Mouse (Mus musculus) kidney, adult 8-10 months (tissue): ENCODE data around the gene Gpsm3.

Source experiments
- DNase-seq, 2 experiments: peaks; one replicate each; pipeline ENCODE4 v3.0.0; 2022

The Gpsm3 gene

DNA sequence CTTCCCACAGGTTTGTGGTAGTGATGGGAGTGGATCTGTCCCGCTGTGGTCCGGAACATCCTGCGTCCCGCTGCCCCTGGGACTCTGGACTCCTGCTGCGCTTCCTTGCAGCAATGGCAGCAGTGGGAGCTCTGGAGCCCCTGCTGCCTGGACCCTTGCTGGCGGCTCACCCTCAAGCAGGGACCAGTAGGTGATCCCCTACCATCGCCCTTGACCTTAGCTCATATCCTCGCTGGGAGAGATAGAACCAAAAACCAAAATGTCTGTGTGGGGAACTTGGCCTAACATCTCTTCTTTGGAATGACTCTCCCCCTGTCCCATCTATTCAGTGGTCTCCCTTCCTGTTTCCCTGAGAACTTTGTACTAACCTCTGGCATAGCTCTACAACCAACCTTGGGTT, 5.8 kb upstream of the Gpsm3 start:
- no peak for DNase-seq

DNA sequence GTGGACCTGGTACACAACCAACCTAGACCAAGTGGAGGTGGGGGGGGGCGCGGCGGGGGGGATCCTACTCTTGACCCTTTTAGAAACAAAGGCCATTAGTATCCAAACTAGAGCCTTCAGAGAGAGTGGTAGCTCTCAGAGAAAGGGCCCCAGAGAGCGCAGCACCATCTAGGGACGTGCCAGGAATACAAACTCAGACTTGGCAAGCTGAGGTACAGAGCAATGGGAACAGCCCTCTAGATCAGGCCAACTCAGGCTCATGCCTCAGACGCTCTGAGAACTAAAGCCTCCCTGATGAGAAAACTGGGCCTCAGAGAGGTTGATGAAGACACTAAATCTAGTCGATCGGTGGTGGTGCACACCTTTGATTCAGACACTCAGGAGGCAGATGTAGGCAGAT, 4.5 kb upstream of the Gpsm3 start:
- DNase-seq: no peak

DNA sequence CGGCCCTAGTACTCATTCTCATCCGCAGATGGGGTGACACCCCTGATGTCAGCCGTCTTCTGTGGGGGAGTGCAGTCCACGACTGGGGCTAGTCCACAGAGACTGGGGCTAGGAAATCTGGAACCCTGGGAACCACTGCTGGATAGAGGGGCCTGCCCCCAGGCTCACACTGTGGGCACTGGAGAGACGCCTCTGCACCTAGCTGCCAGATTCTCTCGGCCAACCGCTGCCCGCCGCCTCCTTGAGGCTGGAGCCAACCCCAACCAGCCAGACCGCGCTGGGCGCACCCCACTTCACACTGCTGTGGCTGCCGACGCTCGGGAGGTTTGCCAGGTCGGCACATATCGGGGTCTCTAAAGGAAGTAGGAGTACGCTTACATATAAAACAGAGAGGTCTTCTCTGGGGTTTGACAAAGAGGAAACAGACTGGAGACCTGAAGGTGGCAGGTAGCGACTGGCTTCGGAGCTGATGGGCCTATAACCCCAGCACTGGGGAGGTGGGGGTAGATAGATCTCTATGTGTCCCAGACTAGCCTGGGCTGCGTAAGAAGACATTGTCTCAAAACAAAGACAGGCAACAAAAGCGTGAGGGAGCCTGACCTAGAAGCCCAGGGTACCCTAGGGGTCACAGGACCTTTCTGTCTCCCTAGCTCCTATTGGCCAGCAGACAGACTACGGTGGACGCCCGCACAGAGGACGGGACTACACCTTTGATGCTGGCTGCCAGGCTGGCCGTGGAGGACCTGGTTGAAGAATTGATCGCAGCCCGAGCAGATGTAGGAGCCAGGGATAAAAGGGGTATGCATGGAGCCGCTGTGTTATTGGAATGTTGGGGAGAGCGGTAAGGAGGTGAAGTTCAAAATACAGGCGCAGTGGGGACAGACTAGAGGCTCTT, 3.5 kb upstream of the Gpsm3 start:
- no peak for DNase-seq

DNA sequence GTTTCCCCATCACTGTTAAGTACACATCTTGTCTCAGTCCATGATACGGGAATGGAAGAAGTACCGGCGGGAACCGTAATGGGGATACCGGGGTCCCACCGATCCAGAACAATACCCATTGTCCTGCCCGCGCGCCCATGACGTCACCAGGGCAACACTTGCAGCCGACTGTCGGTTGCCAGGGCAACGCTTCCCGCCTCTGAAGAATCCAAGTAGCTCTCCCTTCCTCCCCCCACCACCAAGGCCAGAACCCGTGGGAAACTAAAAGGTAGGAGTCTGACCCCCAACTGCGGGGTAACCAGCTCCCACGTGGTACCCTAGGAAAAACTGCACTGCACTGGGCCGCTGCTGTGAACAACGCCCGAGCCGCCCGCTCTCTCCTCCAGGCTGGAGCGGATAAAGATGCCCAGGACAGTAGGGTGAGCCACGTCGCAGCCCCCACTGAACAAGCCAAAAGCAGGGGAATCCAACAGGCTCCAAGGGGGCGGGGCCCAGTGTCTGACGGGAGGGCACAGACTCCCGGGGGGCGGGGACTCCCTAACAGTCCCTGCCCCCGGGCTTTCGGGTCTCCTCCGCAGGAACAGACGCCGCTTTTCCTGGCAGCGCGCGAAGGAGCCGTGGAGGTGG, 2.7 kb upstream of the Gpsm3 start:
- DNase-seq: peak; percentile 79 to 81

DNA sequence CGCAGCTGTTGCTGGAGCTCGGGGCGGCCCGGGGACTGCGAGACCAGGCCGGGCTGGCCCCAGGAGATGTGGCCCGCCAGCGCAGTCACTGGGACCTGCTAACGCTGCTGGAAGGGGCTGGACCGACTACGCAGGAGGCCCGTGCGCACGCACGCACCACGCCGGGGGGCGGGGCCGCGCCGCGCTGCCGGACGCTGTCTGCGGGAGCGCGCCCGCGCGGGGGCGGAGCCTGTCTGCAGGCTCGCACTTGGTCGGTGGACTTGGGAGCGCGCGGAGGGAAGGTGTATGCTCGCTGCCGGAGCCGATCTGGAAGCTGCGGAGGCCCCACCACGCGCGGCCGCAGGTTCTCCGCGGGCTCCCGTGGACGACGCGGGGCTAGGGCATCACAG, 2.2 kb upstream of the Gpsm3 start:
- DNase-seq: peak; percentile 96 to 97

DNA sequence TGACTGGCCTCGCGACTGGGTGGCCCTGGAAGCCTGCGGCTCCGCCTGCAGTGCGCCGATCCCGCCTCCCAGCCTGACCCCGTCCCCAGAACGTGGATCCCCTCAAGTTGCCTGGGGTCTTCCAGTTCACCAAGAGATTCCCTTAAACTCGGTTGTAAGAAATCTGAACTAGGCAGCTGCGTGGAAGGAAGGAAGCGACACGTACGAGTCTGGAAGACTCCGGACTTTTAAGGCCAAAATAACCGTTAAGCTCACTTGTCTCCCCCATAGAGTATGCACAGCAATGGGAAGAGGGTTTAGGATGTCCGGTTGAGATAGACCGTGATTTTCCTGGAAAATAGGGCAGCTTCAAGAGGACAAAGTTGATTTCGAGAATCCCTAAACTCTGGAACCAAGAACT, 1.8 kb upstream of the Gpsm3 start:
- DNase-seq: no peak

DNA sequence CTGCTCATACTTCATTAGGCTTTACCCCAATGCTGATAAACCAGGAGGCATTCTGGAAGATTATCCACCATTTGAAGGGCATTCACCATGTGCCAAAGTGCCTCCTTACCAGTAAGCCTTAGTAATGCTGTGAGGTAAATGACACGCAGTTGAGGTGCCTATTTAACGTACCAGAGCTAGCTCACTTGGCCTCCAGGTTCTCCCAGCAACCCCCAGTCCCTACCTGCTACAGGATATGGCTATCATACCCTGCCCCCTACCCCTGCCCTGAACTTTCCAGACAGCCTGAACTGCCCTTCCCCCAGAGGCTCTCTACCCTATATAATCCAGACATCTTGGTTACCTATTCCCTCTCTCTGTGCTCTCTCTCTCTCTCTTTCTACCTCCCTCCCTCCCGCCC, 839 bp upstream of the Gpsm3 start:
- no peak for DNase-seq

DNA sequence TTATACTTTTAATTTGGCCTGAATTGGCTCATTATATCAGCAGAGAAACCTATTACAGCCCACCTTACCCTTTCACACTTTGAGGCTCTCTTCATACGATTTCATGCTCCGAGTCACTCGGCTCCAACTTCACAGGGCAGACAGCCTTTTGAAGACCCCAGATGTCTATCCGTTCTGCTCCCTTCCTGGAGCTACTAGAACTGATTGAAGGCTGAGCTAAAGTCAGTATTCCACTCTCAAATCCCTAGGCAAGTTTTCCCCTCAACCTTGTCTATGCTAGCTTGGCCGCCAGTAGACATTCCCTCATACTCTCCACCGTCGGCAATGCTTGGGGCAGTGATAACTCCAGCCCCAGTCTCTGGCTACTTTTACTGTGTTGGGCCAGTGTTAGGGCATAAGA, 400 bp upstream of the Gpsm3 start:
- no peak for DNase-seq

DNA sequence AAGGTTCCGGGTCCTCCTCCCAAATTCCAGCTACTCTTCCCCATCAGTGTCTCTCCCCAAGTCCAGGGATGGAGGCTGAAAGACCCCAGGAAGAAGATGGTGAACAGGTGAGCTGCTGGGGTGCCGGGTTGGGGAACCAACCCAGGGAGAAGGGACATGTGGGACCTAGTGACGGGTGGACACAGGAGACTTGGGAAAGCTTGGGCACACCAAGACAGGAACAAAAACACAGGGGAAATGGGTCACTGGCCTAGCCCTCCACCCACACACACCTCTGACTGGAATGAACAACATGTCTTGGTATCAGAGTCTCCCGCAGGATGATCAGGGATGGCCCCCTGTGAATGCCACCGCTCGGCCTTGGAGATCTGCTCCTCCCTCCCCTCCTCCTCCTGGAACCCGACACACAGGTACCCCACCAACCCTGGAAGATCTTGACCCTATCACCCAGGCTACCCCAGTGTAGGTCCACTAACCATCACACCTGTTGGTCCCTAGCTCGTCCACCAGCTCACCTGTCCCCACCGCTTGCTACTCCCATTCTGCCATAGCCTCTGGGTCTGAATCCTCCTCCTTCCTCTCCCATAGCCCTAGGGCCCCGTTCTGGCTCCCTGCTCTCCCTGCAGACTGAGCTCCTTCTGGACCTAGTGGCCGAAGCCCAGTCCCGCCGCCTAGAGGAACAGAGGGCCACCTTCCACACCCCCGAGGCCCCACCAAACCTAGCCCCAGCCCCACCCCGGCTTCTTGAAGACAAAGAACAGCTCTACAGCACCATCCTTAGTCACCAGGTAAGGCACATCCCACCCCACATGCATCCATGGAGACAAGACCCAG, 765 bp downstream of the Gpsm3 start:
- DNase-seq: no peak

DNA sequence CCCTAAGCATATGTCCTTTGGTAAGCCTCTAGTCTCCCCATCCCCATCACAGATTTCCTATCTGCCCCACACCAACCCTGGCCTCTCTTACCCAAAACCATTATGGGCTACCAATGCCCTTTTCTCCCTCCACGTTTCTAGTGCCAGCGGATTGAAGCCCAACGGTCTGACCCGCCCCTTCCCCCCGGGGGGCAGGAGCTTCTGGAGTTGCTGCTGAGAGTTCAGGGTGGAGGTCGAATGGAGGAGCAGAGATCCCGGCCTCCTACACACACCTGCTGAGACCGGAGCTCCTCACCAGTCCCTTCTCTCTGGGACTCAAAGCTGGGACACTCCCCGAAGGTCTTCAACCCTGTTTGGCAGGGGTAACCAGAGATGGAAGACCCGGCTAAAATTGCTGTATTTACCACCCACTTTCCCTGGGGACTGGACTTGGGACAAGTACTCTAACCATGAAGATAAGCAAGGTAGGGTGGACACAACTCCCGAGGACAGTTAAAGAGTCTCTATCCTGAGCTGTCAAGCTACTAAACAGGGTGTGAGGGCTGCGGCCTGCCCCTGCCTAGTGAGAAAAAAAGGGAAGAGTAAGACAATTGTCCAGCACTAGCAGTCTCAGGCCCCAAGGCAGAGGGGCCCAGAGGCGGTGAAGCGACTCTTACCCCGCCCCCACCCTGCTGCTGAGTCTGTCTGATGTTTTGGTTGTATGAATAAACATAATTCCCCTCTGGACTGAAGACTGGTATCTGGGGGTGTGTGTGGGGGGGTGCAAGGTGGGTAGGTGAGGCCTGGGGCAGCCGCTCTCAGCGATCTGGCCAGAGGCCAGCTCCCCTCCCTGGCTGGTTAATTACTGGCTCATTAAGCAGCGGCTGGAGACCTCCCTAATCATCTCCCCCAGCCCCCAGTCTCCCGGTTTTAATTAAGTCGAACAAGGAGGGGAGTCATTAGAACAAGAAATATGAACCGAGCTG, 1.7 kb downstream of the Gpsm3 start, which contains the start of gene Pbx2:
Gene Pbx2 (plus strand): TSS at position 238 of the 965 bp plus-strand sequence.
- no peak for DNase-seq

DNA sequence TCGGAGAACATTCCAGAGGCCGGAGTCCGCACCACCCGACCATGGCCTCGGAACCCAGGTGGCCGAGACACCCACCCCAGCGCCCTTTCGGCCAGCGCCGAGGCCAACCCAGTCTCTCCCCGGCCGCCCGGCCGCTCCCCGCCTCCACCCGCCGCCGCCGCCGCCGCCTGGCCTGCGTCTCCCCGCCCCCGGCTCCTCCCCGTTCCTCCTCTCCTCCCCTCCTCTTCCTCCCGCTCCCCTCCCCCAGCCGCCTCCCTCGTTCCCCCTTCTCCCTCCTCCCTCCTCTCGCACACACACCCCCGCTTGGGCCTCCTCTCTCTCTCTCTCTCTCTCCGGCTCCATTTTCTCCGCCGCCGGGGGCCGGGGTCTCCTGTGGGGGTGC, 2.4 kb downstream of the Gpsm3 start:
- DNase-seq: peak; percentile 79 to 85

DNA sequence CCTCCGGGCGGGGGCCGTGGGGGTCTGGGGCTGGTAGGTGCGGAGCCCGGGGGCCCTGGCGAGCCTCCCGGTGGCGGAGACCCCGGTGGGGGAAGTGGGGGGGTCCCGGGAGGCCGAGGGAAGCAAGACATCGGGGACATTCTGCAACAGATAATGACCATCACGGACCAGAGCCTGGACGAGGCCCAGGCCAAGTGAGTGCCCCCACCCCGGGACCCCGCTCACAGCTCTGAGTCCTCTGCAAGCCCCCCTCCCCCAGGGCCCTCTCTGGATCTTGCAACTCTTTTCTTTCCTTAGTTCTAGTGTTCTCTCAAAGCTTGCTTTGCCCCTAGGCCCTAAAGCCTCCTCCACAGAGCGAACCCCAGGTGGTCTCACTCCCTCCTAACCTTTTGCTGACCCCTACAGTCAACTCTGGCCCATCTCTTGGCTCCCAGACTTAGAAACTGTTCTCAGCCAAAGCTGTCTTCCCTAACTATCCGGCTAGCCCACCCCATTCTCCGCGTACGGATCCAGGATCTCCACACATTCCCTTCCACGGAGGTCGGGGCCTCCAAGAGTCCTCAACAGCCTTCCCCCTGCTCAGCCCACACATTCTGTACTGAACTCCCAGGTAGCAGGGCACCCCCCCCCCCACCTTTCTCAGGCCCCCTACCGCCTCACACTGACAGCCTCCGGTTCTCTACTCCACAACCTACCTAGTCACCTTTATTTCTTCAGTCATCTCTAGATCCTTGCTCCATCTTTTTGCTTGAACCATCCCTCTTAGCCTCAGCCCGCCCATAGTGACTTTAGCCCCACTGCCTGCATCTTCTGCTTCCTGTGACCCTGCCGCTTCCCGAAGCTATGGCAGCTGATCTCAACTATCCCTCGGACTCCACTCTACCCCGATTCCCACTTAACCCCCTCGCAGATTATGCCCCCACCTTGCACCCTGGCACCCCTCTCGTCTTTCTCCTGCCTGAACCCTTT, 3.3 kb downstream of the Gpsm3 start:
- DNase-seq: no peak

DNA sequence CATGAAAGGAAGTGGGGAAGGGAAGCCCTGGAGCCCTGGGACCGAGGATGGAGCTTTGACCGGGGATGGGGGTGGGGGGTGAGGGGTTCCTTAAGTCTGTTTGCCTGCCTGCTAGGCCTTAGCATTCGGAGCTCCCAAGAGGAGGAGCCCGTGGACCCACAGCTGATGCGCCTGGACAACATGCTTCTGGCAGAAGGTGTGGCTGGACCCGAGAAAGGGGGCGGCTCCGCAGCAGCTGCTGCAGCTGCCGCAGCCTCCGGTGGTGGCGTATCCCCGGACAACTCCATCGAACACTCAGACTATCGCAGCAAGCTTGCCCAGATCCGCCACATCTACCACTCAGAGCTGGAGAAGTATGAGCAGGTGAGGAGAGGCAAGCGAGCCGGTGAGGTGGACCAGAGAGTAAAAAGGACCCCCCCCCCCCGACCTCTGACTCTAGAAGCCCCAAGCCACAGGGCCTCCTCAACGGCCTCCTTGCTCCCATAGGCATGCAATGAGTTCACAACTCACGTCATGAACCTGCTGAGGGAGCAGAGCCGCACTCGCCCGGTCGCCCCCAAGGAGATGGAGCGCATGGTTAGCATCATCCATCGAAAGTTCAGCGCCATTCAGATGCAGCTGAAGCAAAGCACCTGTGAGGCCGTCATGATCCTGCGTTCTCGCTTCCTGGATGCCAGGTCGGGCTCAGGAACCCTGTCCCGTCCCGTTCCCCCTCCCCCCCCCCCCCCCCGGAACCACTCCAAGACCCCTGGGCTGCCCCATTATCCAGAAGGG, 4.3 kb downstream of the Gpsm3 start:
- no peak for DNase-seq

DNA sequence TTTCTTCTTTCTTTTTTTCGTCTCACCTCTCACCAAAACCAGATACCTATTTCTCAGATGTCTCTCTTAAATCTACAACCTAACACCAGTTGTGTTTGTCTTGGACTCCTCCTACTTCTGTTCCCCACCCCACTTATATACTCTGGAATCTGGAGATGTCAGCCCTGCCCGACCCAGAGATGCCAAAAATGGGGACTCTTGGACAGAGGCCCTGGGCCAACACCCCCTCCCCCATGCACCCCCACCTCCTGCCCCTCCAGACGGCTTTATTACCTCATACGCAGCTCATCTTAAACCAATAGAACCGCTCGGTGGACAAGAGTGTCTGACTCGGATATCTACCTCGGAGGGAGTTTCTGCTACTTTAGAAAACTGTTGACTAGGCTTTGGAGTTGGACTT, 6.5 kb downstream of the Gpsm3 start:
- DNase-seq: no peak

DNA sequence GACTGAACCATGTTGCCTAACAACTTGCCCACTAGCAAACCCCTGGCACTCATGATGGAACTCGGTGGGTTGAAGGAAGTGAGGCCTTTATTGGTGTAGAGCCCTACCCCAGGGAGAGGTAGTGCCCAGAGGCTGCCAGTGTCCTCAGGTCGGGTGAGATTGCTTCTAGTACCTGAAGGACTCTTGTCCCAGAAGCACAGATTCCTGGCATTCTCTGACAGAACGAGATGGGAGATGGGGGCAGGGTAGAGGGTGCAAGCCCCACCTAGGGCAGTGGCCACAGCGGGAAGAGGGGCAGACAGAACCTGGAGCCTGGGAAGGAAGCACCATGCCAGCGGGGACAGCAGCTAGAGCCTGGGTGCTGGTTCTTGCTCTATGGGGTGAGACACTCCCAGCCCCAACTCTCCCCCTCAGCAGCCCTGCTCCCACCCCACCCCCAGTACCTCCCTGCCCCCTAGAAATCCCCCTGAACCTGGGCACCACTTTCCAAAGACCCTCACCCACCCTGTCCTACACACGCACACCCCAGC, 8.0 kb downstream of the Gpsm3 start, which contains the start of gene Ager:
Gene Ager (plus strand): TSS at position 297 of the 530 bp plus-strand sequence.
- no peak for DNase-seq

DNA sequence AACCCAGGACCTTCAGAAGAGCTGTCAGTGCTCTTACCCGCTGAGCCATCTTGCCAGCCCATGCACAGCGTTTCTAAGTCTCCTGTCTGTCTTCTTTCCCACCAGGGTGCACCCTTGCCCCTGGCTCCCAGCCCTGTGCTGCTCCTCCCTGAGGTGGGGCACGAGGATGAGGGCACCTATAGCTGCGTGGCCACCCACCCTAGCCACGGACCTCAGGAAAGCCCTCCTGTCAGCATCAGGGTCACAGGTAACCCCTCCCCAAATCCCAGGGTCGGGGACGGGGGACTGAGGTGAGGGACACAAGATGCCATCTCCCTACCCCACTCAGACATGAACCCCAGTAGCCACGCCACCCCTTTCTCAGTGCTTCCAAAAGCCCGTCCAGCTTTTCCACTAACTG, 10.3 kb downstream of the Gpsm3 start:
- no peak for DNase-seq

DNA sequence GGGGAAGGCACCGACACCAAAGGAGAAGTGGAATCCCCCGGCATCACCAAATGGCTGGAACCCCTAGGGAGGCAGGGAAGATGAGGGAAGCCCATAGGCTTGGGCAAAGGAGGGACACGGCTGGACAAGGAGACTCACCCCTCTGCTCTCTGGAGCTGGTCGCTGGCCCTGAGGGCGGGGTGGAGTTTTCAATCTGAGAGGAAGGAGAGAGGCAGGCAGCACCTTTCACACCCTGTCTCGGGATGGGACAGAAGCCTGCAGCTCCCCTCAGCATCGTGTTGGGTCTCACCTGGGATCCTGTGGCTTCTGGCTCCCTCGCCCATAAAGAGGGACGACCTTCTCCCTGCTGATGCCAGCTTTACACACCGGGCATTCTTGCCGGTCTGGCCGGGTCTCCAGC, 12.2 kb downstream of the Gpsm3 start:
- no peak for DNase-seq

DNA sequence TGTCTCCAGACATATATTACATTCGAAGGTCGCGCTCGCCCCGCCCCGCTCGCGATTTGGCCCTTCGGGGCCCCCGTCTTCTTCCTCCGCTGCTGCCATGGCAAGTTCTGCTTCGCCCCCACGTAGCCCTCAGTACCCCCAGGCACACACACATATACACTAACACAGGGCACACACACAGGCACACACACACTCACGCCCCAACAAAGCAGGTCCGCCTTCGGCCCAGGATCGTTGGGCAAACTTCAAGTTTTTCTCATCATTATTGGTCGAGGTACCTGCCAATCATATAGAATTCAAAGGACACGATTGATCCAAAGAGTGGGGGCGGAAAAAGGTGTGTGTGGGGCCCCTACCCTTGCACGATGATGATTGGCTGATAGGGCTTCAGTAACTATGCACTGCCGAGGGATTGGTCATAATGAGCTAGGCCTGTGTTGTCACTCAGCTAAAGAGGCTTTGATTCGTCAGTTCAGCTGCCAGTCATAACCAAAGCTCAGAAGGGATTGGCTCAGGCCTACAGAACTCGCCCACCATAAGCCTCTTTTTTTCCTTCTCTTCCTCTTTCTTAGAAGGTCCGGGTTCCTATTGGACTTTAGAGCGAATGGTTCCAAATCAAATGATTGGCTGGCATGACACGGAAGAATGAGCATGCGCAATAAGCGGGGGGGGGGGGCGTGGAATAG, 13.9 kb downstream of the Gpsm3 start, which contains the start of gene Rnf5:
Gene Rnf5 (minus strand): TSS at position 316 of the 686 bp plus-strand sequence.
- DNase-seq: peak; percentile 100

DNA sequence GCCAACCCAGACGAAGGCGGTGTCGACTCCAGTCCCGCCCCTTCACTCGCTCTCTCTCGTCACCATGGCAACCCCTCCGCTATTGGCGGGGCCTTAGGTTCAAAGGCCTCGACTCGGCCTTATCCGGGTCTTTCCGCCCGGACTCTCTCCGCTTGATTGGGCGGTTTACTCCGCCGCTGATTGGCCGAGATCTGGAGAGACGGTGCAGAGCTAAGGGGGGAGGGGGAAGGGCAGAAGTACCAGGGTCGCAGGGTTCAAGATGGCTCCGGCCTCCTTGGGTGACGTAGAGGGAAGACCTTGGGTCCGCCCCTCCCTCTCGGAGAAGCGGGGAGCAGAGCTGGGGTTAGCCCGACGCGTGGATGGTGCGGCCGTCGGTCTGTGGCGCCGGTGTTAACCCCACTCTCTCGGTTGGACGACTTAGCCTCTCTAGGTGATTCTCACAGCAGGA, 14.5 kb downstream of the Gpsm3 start, which contains the start of gene Agpat1:
Gene Agpat1 (plus strand): TSS at position 202 of the 448 bp plus-strand sequence.
- peak; percentile 99 to 100 for DNase-seq
